9 mouse cellular contexts compared by ENCODE assay signal in genomic region chr14:24960082-24960482, GRCm38 (mm10).
DNase-seq lines count a peak whose midpoint lies in the region; ATAC-seq lines count a peak whose summit lies in the region.
"Had no signal": no experiment of that assay in that cellular context is flagged by ENCODE, and none has a peak within 500 bp of the region (broad histone marks: within the 10 kb centered on the region; RNA-seq: fewer than 3 reads in every experiment).

No protein-coding gene starts in this region.

- DNase-seq in urinary bladder, adult 2 months (ENCODE audit: low spot score) = peak; percentile 29
- DNase-seq in urinary bladder, postnatal 25 days (ENCODE audit: low spot score) = no peak
- DNase-seq in heart, embryonic 10.5 days (ENCODE audit: low spot score) = peak; percentile 74
- peak; percentile 15 to 48 for DNase-seq in left cerebral cortex, adult 9 months (ENCODE audit: low spot score in 2 of 2)
- DNase-seq in skeletal muscle tissue, adult 2 months (ENCODE audit: low read depth, low spot score) = peak; percentile 61
- no peak for DNase-seq in retina, postnatal 1 day

- H3K9me3 ChIP-seq in embryonic facial prominence, embryonic 15.5 days (replicated peaks) = no peaks in the 10 kb centered on the region
- no peaks in the 10 kb centered on the region for H3K9me3 ChIP-seq in heart, embryonic 10.5 days
- H3K9me3 ChIP-seq: midbrain, embryonic 12.5 days had no signal

- H3K4me1 ChIP-seq in embryonic facial prominence, embryonic 15.5 days = peaks cover 22% of the 10 kb centered on the region
- peaks cover 23% of the 10 kb centered on the region for H3K4me1 ChIP-seq in heart, embryonic 10.5 days

- ATAC-seq in embryonic facial prominence, embryonic 15.5 days (ENCODE audit: insufficient number of reproducible peaks, low FRiP score, low TSS enrichment, low read depth) = peak; percentile 25; the same call in 1 of the 2 replicates
- ATAC-seq in inflammation-experienced regulatory T-cells, adult 6 months = no peak

- H3K27ac ChIP-seq in embryonic facial prominence, embryonic 15.5 days (replicated peaks) = no peak overlapping the region; the same call in 1 of the 2 replicates
- 0 out of 2 replicates have a peak overlapping the region, but pooled peaks have one; percentile 17 for H3K27ac ChIP-seq in heart, embryonic 10.5 days
- H3K27ac ChIP-seq: midbrain, embryonic 12.5 days had no signal

- H3K4me2 ChIP-seq in embryonic facial prominence, embryonic 15.5 days (replicated peaks) = no peak overlapping the region
- H3K4me2 ChIP-seq: midbrain, embryonic 12.5 days had no signal

- H3K4me3 ChIP-seq in embryonic facial prominence, embryonic 15.5 days (replicated peaks) = no peak overlapping the region
- H3K4me3 ChIP-seq in heart, embryonic 10.5 days = no peak overlapping the region
- H3K4me3 ChIP-seq: midbrain, embryonic 12.5 days had no signal

- H3K36me3 ChIP-seq in embryonic facial prominence, embryonic 15.5 days = no peaks in the 10 kb centered on the region
- no peaks in the 10 kb centered on the region for H3K36me3 ChIP-seq in heart, embryonic 10.5 days
- H3K36me3 ChIP-seq: midbrain, embryonic 12.5 days had no signal

- 38% methylated on average over 5 of the region's 5 CpGs for WGBS in embryonic facial prominence, embryonic 15.5 days
- 40% methylated on average over 5 of the region's 5 CpGs for WGBS in heart, embryonic 10.5 days

- no peak overlapping the region for H3K9ac ChIP-seq in embryonic facial prominence, embryonic 15.5 days
- H3K9ac ChIP-seq: midbrain, embryonic 12.5 days had no signal

- no peaks in the 10 kb centered on the region for H3K27me3 ChIP-seq in embryonic facial prominence, embryonic 15.5 days
- peaks cover 12% of the 10 kb centered on the region for H3K27me3 ChIP-seq in heart, embryonic 10.5 days (ENCODE audit: insufficient read depth, poor library complexity, severe bottlenecking)

Comparison
In these comparisons a context has a peak if more than half of its experiments do, and no peak if none do; other contexts are left out.
1. DNase-seq: peak in urinary bladder, adult 2 months (single experiment), heart, embryonic 10.5 days (single experiment), left cerebral cortex, adult 9 months (2 of 2) and skeletal muscle tissue, adult 2 months (single experiment); none in urinary bladder, postnatal 25 days (single experiment) and retina, postnatal 1 day (single experiment).